Mouse (Mus musculus) hematopoietic stem cell, adult 5-6 weeks (primary cell): ENCODE results near the gene AI837181. TPM values are rescaled to one million over a fixed set of nuclear protein-coding genes. Genes with fewer than 3 reads are reported as not detected.
"Not testable (repeated sequence)": the region's sequence is repeated elsewhere in the genome, so short reads cannot be mapped to it uniquely, and the experiment has no call there.

Source experiments
- ATAC-seq, 2 experiments: fragments of 125-278 bp in 1 of 2; replicated peaks in 1 of 2; 2 replicates each; pipeline ENCODE4 v1.8.0; 2016 to 2017; ENCODE audit warnings: inconsistent platforms in 2 of 2, mild to moderate bottlenecking in 2 of 2, moderate number of reproducible peaks in 2 of 2, low read depth in 1 of 2, moderate TSS enrichment in 1 of 2; ENCODE audit not compliant: low FRiP score in 2 of 2, poor library complexity in 2 of 2, severe bottlenecking in 2 of 2, insufficient read depth in 1 of 2, low TSS enrichment in 1 of 2
- total RNA-seq: library from RNA; stranded (forward); fragments of 172-1452, 232-1000 nt; gene quantifications from 2 replicates; pipeline ENCODE4 v1.2.3, GENCODE M21; 2017

Gene AI837181
- total RNA-seq, result 14.3 and 15.6 TPM in 2 replicates

GRCm38 (mm10) chr19:5424782-5425741 is at the start of gene AI837181, which contains the start of gene Drap1:
TSS of gene AI837181 (plus strand) at chr19:5425144.
TSS of gene Drap1 (minus strand) at chr19:5424979.
- peak; percentile 70 to 72 for ATAC-seq

DNA sequence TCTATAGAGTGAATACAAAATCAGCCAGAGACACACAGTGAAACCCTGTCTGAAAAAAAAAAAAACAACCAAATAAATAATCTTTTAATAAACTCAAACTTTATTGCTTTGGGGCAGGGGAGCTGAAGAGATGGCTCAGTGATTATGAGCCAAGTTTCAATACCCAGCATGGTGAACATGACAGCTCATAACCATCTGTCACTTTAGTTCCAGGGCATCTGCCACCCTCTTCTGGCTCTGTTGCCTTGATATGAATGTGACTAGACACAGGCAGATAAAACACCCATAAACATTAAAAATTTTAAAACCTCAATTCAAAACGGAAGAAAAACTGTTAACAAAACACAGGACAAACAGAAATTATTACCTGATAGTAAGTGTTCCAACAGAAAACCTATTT is 47.5 kb upstream of the AI837181 start:
- no peak for ATAC-seq

- no peak for ATAC-seq
Observed at GRCm38 (mm10) chr19:5383326-5383725, 41.6 kb upstream of the AI837181 start.

DNA sequence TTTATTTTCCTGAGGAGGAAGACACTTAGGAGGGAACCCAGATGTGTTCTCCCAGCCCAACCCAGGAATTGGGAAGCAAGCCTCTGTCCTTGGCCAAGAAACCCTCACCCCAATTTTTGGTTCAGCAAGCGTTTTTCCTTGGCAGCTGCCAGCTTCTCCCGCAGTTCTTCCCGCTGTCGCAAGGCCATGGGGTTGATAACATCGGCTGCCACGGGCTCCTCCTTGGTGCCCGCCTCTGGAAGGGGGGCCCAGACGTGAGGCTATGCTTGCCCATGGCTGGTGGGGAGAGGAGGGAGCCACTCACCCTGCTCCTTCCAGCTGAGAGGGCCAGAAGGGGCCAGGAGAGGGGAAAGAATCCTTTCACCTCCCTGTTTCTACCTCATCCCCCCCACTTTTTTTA is 40.2 kb upstream of the AI837181 start:
- ATAC-seq, result no peak

DNA sequence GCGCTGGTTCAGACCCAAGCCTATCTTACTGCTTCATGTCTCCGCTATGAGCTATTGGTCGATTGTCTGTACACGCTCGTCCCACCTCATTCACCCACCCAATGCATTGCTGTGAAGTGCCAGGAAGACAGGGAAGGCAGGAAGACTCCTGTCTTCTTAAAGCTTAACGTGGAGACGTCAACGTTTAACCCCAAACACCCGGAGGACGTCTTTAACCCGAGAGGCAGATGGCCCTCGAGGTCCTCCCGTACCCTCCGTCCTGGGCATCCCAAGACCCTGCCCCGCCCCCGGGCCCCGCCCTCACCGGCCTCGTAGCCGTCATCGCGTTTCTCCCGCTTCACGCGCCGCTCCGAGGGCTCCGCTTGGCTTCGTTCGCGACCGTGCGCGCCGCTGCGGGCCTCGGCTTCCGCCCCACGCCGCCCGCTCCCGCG is 36.9 kb upstream of the AI837181 start:
- ATAC-seq, result no peak

GRCm38 (mm10) chr19:5388588-5389242 is 36.2 kb upstream of the AI837181 start, which contains the start of gene Sart1:
TSS of gene Sart1 (minus strand) at chr19:5388703.
- ATAC-seq, result peak; percentile 89 to 92

DNA sequence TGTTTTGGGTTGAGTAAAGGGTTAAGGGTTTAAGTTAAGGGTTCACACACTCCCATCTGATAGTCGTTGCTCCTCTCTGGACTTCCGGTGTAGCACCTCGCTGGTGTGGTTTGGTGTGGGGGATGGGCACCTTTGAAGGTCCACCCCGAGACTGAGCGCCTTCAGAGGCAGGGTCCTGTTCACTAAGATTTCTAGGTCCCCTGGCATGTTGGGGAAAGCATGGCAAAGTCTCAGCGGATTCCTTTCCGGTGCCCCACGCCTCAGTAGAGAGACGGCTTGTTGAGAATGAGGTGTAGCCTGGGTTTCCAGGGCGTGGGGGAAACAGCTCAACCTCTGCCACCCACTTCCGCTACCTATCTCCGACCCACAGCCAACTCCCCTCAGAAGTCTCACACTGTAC is 35.3 kb upstream of the AI837181 start:
- peak; percentile 18 to 48 for ATAC-seq

DNA sequence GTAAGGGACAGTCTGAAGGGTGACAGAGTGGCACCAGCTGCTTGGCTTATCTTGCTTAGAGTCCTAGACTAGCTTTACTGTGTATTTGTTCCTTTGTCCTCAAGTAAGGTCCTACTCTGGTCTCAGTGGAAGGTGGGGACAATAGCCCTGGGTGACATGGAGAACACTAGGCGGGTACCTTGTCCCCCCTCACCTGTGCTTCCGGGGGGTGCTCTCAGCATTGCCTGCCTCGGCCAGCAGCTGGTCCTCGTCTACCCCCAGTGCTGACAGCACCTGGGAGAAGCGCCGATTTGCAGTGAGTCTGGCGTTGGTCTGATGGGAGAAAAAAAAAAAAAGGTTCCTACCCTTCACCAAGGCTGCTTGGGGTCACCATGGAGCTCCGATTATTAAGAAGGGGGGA is 34.5 kb upstream of the AI837181 start:
- ATAC-seq, result no peak

DNA sequence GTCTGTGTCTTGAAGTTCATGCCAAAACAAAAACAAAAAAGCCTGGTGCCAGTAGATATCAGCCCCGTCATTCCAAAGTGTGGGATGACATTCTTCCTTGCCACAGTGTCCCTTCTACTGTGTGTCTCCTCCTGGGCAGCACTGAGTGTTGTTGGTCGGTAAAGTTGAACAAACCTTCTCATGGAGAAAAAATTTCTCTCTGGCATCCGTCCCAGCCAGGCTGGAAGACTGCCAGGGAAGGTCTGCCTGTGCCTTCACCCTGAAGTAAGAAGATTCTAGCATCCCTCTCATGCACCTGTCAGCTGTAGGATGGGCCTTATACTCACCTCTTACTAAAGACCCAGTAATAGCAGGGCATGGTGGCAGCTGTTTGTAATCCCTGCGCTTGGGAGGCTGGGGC is 32.1 kb upstream of the AI837181 start:
- ATAC-seq, result no peak

DNA sequence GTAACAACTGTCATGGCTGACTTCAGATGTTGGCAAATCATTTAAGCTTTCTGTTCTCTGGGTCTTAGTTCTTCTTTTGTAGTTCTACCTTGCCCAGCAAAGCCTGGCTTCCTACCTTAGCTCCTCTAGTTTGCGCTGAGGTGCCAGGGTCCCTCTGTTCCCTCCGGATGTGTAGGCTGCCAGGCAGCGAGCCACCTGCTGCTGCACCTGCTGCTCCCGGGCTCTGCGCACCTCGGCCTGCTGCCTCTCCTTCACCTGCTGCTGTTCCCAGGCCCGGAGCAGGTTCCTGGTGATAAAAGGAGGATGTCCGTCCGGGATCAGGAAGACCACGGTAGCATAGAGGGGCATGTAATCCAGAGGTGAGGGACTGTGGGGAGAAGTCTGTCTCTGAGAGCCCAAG is 30.8 kb upstream of the AI837181 start:
- no peak for ATAC-seq

GRCm38 (mm10) chr19:5395371-5395770 is 29.6 kb upstream of the AI837181 start:
- no peak for ATAC-seq

GRCm38 (mm10) chr19:5401073-5401472 is 23.9 kb upstream of the AI837181 start:
- ATAC-seq, result not testable (repeated sequence)

DNA sequence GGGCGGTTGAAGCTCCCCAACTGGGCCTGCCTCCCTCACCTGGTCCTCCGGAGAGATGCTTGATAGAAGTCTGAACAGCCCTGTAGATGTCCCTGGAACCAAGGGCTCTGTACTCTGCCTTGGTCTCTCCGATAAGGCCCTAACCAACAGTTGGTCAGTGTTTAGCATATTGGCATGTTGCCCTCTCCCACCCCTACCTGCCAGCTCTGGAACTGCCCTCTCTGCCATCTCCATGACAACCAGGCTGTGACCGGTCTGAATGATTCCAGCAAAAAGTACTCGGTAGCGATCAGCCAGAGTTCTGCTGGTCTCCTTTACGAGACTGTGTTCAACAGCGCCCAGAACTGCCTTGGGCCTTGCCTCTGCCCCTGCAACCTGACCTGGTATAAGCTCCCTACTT is 22.7 kb upstream of the AI837181 start, which contains the start of gene Tsga10ip:
Tsga10ip (minus strand) TSS at position 234 of the 400 bp plus-strand sequence.
- ATAC-seq, result no peak

DNA sequence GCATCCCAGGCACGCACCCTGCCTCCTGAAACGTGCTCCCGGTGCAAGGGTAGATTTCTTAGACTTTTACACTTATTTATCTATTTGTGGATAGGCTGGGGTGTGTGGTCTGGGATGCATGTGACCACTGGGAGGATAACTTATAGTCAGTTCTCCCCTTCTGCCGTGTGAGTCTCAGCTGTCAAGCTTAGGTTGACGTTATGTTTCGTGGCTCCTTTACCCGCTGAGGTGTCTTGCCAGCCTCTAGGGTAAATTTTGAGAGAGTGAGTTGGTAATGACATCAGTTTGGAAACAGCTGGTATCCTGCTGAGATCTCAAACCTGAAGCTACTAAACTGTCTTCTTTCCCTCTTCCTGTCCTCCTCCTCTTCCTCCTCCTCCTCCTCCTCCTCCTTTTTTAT is 19.0 kb upstream of the AI837181 start:
- 0 out of 4 replicates have a peak, but pooled peaks of 1 of the 2 experiments have one; percentile 44 for ATAC-seq

GRCm38 (mm10) chr19:5406531-5407126 is 18.3 kb upstream of the AI837181 start:
- peak; percentile 54 to 60 for ATAC-seq

DNA sequence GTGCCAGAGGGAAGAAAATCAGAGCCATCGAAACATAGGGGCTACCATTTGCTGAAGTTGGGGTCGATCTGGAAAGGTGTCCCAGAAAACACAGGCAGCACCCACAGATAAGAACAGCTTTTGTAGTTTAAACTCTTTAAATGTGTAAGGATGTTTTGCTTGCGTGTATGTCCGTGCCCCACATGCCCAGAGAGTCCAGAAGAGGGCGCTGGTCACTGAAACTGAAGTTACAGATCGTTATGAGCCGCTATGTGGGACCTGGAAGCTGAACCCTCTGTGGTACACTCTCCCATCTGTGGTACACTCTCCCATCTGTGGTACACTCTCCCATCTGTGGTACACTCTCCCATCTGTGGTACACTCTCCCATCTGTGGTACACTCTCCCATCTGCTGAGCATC is 17.8 kb upstream of the AI837181 start:
- ATAC-seq, result peak; percentile 60 to 67; a peak in 3 of 4 replicates

DNA sequence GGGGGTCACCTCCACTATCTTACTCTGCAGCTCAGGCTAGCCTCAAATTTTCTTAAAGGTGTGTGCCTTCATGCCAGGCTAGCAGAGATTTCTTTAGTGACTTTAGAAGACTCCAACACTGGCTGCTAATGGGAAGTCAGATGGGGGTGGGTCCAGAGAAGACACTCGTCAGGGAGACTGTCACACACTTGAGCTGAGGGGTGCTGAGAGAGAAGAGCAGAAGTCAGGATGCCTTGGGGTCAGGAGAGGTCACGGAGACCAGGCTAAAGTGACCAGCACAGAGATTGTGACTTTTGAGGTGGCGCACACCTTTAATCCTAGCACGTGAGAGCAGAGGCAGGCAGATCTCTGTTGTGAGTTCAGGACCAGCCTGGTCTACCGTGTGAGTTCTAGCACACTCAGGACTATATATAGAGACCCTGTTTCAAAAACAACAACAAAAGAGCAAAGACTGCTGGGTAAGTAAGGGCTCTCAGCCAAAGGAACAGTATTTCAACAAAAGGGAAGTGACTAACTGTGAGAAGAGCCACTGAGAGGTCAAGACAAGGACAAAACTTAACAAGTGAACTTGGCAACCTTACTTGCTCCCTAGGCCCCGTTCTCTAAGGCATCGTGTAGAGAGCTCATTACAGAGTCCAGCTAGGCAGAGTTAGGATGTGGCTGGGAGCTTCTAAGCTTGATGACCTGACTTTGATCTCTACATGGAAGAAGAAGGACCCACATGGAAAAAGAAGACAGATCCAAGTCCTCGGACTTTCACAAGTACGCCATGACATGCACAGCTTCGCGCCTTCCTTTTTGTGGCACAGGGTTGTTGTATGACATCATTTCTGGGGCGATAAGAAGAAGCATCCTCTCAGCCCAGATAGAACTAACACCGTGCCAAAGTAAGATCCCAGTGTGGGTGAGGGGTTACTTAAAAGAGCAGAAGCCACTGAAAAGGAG is 16.6 kb upstream of the AI837181 start:
- peak; percentile 8 to 26; a peak in 2 of 4 replicates for ATAC-seq
